Mouse (Mus musculus): ENCODE measurements around the gene Wdr74. TPM values are rescaled to one million over a fixed set of nuclear protein-coding genes. Genes with fewer than 3 reads are reported as not detected.

Wdr74 gene
- polyA plus RNA-seq (2021; fragmentation: Nextera tagmentation): 57.2 and 64.9 TPM in 2 replicates
- long read RNA-seq, experiment 1, transcript Wdr74-201 (11 exons, 1,204 nt): major isoform, 58 of 87 reads
- long read RNA-seq, experiment 1, partial matches to known transcripts: 4 of 87 reads
- long read RNA-seq, experiment 1, other reads (novel, unspliced or antisense): 25 of 87 reads
- long read RNA-seq, experiment 2, transcript Wdr74-201 (11 exons, 1,204 nt): major isoform, 50 of 67 reads
- long read RNA-seq, experiment 2, partial matches to known transcripts: 6 of 67 reads
- long read RNA-seq, experiment 2, other reads (novel, unspliced or antisense): 10 of 67 reads

DNA sequence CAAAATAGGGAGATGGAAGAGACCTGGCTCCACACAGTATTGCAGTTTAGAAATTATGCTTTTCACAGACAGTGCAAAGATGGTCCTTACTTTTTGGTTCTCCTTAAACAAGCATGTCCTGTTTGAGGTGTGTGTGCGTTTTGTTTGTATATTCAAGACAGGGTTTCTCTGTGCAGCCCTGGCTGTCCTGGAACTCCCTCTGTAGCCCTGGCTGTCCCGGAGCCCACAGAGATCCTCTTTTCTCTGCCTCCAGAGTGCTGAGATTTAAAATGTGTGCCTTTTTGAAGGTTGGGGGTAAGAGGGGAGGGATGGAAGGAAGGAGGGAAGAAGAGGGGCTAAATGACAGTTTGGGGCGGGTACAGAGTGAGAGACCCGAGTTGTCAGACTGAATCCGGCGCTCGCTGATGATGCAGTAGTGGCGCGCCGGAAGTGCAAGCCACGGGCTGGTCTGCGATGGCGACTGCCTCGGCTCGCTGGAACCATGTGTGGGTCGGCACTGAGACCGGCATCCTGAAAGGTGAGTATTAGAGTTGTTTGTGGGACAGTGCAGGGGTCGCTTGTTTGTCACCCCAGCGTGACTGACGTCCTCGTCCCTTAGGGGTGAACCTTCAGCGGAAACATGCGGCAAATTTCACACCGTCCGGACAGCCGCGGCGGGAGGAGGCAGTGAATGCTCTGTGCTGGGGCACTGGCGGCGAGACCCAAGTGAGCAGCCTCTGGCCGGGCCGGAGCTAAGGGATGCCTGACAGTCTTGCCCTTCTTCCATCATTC is at the start of gene Wdr74:
TSS of gene Wdr74 (plus strand) at position 439 of the 771 bp plus-strand sequence.

DNA sequence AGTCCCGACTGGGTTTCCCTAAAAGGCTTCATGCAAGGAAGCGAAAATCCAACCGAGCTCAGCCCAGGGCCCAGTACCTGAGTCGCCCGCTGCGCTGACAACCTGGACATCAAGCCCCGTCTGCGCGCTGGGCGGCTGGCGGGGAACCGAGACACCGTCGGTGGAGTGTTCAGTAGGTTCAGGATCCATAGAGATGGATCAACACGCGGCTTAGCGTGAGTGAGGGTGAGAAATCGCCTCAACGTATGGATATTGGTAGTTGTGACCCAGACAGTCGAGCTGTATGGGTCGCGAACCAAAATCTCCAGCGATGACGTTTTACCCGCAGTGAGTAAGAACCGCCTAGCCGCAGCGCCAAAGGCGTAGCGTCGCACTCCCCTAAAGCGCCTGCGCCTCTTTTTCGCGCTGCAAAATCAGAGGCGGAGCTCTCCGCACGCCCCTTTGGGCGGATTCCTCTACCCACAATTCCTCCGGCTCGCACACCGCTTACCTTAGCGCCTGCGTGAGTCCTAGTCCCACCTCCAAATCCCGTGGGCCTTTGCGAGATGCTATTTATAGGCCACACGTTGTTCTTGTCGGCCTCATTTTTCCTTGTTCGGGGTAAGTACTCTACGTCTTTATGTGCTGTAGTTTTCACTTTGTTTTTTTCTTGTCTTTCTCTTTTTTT is 12.6 kb upstream of the Wdr74 start, which contains the start of gene Slc3a2:
TSS of gene Slc3a2 (minus strand) at position 463 of the 667 bp plus-strand sequence.

DNA sequence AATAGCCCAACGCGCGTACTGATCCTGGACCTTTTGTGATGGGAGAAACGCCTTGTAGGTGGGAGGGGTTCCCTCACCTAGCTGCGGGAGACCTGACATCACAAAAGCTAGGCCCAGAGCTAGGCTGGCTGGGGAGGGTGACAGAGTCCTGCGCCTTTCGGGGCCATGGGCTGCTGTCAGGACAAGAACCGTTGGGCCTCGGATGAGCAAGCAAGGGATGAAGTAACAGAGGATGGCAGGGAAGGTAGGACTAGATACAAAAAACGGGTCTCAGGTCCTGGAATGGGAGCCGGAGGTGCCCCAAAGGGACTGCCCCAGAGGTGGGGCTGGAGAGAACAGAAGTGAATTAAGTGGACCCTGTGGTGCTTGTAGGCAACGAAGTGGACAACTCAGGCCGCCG is 5.0 kb downstream of the Wdr74 start, which contains the start of gene 1700092M07Rik:
TSS of gene 1700092M07Rik (plus strand) at position 116 of the 400 bp plus-strand sequence.

DNA sequence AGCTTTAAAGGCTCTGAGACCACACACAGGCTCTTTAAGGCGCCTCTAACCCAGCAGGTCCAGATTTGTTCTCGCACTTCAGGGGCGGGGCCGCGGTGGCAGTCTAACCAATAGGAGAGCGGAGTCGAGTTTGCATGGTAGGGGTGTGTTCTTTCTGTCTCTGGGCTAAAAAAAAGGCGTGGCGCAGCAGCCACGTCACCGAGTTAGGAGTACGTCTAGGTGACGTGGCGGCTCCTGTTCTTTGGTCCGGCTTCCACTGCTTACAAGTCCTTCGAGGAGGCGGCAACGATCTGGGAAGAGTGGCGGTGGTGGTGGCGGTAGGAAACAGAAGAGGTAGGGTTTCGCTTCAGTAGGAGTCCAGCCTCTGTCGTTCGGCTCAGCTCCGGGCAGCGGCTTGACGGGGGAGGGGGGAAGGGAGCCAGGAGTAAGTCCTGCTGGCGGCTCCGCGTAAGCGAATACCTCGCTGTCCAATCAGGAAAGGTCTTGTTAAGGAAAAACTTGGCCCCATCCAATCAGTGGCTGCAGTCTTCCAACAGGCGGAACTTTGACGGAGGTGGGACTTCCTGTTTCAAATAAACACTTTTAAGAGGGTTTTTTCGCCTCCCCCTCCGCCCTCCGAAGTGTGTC is 5.7 kb downstream of the Wdr74 start, which contains the start of gene Stx5a:
TSS of gene Stx5a (plus strand) at position 171 of the 627 bp plus-strand sequence.

DNA sequence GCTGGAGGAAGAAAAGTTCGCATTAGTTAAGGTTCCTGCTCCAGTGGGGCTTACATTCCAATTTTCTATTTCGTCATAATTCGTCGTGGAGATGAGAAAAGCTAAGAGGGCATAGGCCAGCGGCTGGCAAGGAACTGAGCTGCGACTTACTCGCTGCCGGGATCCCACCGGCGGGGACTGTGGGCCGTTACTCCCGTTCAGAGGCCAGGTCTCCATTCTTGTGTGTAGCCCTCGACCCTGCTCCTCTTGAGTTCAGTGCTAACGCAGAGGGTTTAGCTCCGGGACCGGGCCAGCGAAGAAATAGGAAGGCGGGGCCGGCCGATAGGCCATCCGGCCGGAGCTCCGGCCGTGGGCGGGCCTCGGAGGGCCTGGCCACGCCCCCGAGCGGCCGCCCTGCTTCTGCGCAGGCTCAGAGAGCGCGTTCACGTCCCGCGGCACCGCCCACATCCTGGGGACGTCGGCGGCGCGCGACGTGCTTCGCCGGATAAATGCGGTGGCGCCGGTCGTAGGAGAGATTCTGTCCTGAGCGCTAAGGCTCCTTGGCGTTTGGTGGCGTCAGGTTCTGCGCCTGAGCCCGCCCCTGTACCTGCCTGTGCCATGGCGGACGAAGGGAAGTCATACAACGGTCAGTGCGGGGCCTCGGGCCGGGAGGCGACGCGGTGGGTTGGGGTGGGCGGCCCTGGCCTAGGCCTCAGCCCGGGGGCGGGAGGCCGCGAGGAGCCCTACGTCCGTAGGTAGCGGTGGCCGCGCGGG is 21.2 kb downstream of the Wdr74 start, which contains the start of gene Nxf1:
TSS of gene Nxf1 (plus strand) at position 439 of the 753 bp plus-strand sequence.

DNA sequence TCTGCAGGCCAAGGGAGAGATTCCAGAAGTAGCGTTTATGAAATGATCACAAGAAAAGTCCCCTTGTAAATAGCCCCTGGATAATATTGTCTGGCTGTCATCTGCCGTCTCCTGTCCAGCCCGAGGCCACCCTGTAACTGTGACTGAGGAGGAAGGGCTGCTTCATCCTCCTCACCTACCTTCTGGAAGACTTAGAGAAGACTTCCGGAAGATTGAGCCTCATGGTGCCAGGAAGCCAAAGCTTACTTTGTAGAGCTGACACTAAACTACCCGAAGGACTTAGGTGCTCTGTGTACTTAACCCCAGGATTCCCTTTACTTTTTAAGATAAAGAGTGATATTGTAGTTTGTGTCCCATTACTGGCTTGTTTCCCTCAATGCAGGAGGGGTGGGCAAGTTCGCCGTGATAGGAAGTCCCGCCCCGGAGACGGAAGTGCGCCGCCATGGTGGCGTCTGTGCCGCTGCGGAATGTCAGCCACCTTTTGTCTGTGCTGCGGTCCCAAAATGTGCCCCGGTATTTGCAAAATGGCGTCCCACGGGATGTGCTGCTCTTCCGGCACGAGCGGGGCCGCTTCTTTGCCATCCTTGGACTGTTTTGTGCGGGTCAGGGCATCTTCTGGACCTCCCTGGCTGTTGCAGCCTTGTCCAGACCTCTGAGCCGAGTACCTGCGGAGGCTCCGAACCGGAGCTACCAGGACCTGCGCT is 35.1 kb downstream of the Wdr74 start, which contains the start of gene Tmem223:
TSS of gene Tmem223 (plus strand) at position 430 of the 704 bp plus-strand sequence.

DNA sequence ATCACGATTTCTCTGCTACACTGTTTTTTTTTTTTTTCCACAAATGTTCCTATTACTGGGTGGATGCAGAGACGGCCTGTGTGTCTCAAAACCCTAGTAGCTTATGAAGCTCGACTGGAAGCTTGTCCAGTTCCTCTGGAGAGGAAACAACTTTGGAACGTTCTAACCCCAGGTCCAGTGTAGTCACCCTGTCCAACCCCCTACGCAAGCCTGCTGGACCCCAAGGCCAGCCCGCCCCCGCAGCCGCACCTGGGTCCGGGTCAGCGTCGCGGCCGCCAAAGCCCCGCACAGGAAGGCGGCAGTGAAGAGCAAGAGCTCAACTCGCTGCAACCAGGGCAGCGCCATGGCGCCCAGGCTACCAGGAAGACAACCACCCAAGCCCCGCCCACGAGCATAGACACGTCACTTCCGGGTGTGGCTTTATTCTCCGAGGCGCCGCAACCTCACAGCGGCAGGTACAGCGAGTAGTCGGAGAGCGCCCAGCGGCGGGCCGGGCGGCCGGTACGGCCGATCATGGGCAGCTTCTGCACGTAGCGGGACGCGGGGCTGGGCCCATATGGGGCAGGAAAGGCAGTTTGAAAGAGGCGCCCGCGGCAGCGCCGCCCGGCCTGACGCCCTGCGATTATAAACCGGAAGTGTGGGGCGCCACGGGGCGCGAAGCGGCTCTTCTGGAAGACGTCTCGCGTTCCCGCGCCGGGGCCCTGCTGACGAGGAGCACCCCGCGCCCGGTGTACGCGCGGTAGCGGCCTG is 38.6 kb downstream of the Wdr74 start, which contains the start of gene Tmem179b:
TSS of gene Tmem179b (minus strand) at position 382 of the 750 bp plus-strand sequence.

DNA sequence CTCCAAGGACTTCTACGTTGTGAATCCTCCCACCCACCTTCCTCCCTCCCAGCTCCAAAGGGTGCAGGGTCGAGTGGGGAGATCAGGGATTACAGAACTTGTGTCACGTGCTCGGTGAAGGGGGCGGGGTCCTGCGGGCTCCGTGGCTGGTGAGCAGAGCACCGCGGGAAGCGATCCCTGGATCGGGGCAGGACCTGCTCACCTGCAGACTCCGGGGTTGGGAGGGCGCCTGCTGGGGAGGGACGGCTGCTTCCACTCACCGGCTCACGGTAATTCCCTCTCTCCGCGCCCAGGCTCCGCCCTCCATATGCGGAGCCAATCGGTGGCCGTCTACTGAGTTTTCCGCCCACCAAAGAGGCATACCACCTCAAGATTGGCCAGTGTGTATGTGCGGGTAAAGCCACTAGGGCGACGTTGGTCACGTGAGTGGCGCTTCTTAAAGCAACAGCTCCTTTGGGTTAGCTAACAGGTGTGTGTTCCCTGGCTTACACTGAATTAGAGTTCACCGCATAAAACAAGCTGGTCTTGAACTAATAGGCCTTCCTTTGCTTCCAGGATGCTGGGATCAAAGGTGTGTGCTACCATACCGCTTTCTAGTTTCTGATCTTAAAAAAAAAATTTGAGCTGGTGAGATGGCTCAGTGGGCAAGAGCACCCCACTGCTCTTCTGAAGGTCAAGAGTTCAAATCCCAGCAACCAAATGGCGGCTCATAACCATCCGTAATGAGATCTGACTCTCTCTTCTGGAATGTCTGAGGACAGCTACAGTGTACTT is 50.6 kb downstream of the Wdr74 start, which contains the start of gene Taf6l:
TSS of gene Taf6l (minus strand) at position 410 of the 774 bp plus-strand sequence.

Other genes starting within 250 kb of the Wdr74 start
- 8.6 and 10.3 TPM in 2 replicates for gene Slc22a8, start 144.6 kb upstream of the Wdr74 start, polyA plus RNA-seq (2021; fragmentation: Nextera tagmentation)
- 2.2 and 2.7 TPM in 2 replicates for gene Slc22a6, start 117.8 kb upstream of the Wdr74 start, polyA plus RNA-seq (2021; fragmentation: Nextera tagmentation)
- 41.2 and 88.0 TPM in 2 replicates for gene Chrm1, start 72.0 kb upstream of the Wdr74 start, polyA plus RNA-seq (2021; fragmentation: Nextera tagmentation)
- 169 and 178 TPM in 2 replicates for gene Slc3a2, start 12.5 kb upstream of the Wdr74 start, polyA plus RNA-seq (2021; fragmentation: Nextera tagmentation)
- not detected in 2 replicates for gene 1700092M07Rik, start 4.9 kb downstream of the Wdr74 start, polyA plus RNA-seq (2021; fragmentation: Nextera tagmentation)
- gene Stx5a, start 5.6 kb downstream of the Wdr74 start, polyA plus RNA-seq (2021; fragmentation: Nextera tagmentation): 33.4 and 33.5 TPM in 2 replicates
- 23.9 and 27.6 TPM in 2 replicates for gene Nxf1, start 21.2 kb downstream of the Wdr74 start, polyA plus RNA-seq (2021; fragmentation: Nextera tagmentation)
- 234 and 250 TPM in 2 replicates for gene Tmem223, start 35.2 kb downstream of the Wdr74 start, polyA plus RNA-seq (2021; fragmentation: Nextera tagmentation)
- 28.2 and 37.0 TPM in 2 replicates for gene Tmem179b, start 38.6 kb downstream of the Wdr74 start, polyA plus RNA-seq (2021; fragmentation: Nextera tagmentation)
- gene Taf6l, start 50.6 kb downstream of the Wdr74 start, polyA plus RNA-seq (2021; fragmentation: Nextera tagmentation): 11.5 and 16.0 TPM in 2 replicates
- 224 and 251 TPM in 2 replicates for gene Polr2g, start 62.8 kb downstream of the Wdr74 start, polyA plus RNA-seq (2021; fragmentation: Nextera tagmentation)
- gene Zbtb3, start 66.7 kb downstream of the Wdr74 start, polyA plus RNA-seq (2021; fragmentation: Nextera tagmentation): 2.2 and 3.2 TPM in 2 replicates
- 22.4 and 24.7 TPM in 2 replicates for gene Ttc9c, start 83.5 kb downstream of the Wdr74 start, polyA plus RNA-seq (2021; fragmentation: Nextera tagmentation)
- 5.9 and 11.9 TPM in 2 replicates for gene Hnrnpul2, start 84.2 kb downstream of the Wdr74 start, polyA plus RNA-seq (2021; fragmentation: Nextera tagmentation)
- gene AC129217.1, start 93.9 kb downstream of the Wdr74 start, polyA plus RNA-seq (2021; fragmentation: Nextera tagmentation): not detected in 2 replicates
- gene Bscl2, start 101.6 kb downstream of the Wdr74 start, polyA plus RNA-seq (2021; fragmentation: Nextera tagmentation): 80.3 and 99.9 TPM in 2 replicates
- 271 and 278 TPM in 2 replicates for gene Gng3, start 103.4 kb downstream of the Wdr74 start, polyA plus RNA-seq (2021; fragmentation: Nextera tagmentation)
- 0.28 and 0.50 TPM in 2 replicates for gene Lrrn4cl, start 114.9 kb downstream of the Wdr74 start, polyA plus RNA-seq (2021; fragmentation: Nextera tagmentation)
- gene Ubxn1, start 135.7 kb downstream of the Wdr74 start, polyA plus RNA-seq (2021; fragmentation: Nextera tagmentation): 157 and 163 TPM in 2 replicates
- 68.8 and 84.0 TPM in 2 replicates for gene Uqcc3, start 145.1 kb downstream of the Wdr74 start, polyA plus RNA-seq (2021; fragmentation: Nextera tagmentation)
- gene Lbhd1, start 147.9 kb downstream of the Wdr74 start, polyA plus RNA-seq (2021; fragmentation: Nextera tagmentation): 9.7 and 11.2 TPM in 2 replicates
- gene Gm49403, start 148.1 kb downstream of the Wdr74 start, polyA plus RNA-seq (2021; fragmentation: Nextera tagmentation): not detected in 2 replicates
- 71.4 and 81.8 TPM in 2 replicates for gene 1810009A15Rik, start 153.0 kb downstream of the Wdr74 start, polyA plus RNA-seq (2021; fragmentation: Nextera tagmentation)
- gene Gm49416, start 153.1 kb downstream of the Wdr74 start, polyA plus RNA-seq (2021; fragmentation: Nextera tagmentation): 5.9 and 13.0 TPM in 2 replicates
- gene Ints5, start 157.2 kb downstream of the Wdr74 start, polyA plus RNA-seq (2021; fragmentation: Nextera tagmentation): 6.4 and 8.5 TPM in 2 replicates
- gene Ganab, start 162.2 kb downstream of the Wdr74 start, polyA plus RNA-seq (2021; fragmentation: Nextera tagmentation): 15.2 and 19.0 TPM in 2 replicates
- 49.0 and 67.5 TPM in 2 replicates for gene B3gat3, start 184.5 kb downstream of the Wdr74 start, polyA plus RNA-seq (2021; fragmentation: Nextera tagmentation)
- gene Rom1, start 193.5 kb downstream of the Wdr74 start, polyA plus RNA-seq (2021; fragmentation: Nextera tagmentation): 4.9 and 6.0 TPM in 2 replicates
- 3.1 and 4.0 TPM in 2 replicates for gene Eml3, start 193.7 kb downstream of the Wdr74 start, polyA plus RNA-seq (2021; fragmentation: Nextera tagmentation)
- 20.4 and 23.0 TPM in 2 replicates for gene Mta2, start 206.0 kb downstream of the Wdr74 start, polyA plus RNA-seq (2021; fragmentation: Nextera tagmentation)
- 10.3 and 11.3 TPM in 2 replicates for gene Tut1, start 218.0 kb downstream of the Wdr74 start, polyA plus RNA-seq (2021; fragmentation: Nextera tagmentation)
- gene Eef1g, start 231.2 kb downstream of the Wdr74 start, polyA plus RNA-seq (2021; fragmentation: Nextera tagmentation): 432 and 459 TPM in 2 replicates